Mouse (Mus musculus): Measurements from ENCODE around the gene Slk.

DNA sequence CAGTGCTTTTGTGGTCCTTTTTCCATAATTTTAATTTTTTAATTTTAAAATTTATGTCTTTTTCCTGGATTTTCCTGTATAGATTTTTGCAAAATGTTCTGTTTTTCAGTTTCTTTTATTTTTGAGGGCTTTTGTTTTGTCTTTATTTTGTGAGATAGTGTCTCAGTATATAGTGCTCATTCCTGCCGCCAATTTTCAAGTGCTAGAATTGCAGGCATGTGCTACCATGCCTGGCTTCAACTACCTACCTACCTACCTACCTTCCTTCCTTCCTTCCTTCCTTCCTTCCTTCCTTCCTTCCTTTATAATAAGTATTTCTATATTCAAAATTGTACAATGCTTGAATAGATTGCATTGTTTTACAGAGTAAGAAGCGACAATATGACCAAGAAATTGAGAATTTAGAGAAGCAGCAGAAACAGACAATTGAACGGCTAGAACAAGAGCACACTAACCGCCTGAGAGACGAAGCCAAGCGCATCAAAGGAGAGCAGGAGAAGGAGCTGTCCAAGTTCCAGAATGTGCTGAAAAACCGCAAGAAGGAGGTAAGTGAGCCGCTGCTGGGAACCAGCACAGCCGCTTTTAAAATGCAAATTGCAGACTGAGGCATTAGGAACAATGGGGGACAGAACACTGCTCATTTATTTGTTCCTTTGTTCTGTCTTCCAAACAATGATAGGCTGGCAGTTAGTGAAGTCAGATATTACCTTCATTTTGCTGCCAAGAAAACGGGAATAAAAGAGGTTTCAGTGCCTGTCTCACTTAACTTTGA lies 45.6 kb downstream of the Slk start:
- TF ChIP-seq CTCF (IDR thresholded peaks at IDR 0.05; ENCODE audit: low read depth, low read length) (no peak), GATA1 (IDR thresholded peaks at IDR 0.05; ENCODE audit: borderline replicate concordance, low read length) (no peak), TAL1 (conservative IDR thresholded peaks at IDR 0.05; ENCODE audit: low read depth, low read length) (no peak)

Measured in G1E (cell line).